Mouse (Mus musculus) adrenal gland, adult 18-20 months (tissue): ENCODE results near the gene Serac1. TPM values are rescaled to one million over a fixed set of nuclear protein-coding genes. Genes with fewer than 3 reads are reported as not detected.

Experiments
- DNase-seq, 2 experiments: peaks; one replicate each; pipeline ENCODE4 v3.0.0; 2021 to 2022; ENCODE audit warnings: low spot score in 2 of 2
- long read RNA-seq, 2 experiments: library from polyadenylated mRNA; stranded (forward); transcript quantifications; one replicate each; pipeline ENCODE4 v2.0.0; 2021
- total RNA-seq, 2 experiments: library from RNA; stranded (reverse); gene quantifications; 1 replicate in 1 of 2; 2 replicates in 1 of 2; pipeline ENCODE4 v1.2.3; 2021

The Serac1 gene
- total RNA-seq: 1 to 10 TPM; 7.1 to 8.2 TPM
- long read RNA-seq, experiment 1, full-length matches to known transcripts: 7 of 9 reads
- long read RNA-seq, experiment 1, partial matches to known transcripts: 0 of 9 reads
- long read RNA-seq, experiment 1, other reads (novel, unspliced or antisense): 2 of 9 reads
- long read RNA-seq, experiment 2, full-length matches to known transcripts: 2 of 7 reads
- long read RNA-seq, experiment 2, partial matches to known transcripts: 0 of 7 reads
- long read RNA-seq, experiment 2, other reads (novel, unspliced or antisense): 5 of 7 reads

DNA sequence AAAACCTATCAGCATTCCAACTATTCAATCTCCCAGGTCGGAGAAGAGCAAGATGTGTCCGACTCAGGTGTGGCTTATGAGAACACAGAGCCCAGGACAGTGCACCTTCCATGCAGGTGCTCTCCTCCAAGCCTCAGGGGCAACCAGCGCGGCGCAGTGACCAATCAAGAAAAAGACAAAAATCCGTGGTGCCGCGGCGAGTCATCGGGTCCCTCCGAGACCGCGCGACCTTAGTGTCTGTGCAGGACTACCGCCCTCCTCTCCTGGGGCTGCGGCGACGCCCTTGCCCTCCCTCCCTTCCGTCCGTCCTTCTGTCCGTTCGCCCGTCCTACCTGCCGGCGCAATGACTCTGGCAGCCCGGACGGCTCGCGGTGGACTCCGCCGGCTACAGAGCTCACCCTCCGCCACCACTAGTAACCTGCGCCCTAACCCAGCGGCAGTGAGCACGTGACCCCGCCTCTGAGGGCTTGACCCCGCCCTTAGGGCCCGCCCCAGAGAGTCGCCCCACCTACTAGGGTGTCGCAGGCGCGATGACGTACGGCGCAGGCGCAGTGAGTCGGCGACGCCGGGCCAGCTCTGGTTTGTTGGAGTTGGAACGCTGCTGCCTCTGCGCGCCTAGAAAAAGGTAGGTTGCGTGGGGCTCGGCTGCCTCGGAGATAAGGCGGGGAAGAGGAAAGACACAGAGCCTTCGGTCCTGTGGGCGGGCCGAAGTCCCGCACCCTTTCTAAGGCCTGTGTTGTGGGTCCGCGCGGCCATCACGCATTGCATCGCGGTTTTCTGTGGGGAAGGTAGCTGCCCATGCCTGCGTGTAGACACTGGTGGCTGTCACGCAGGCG lies at the start of gene Serac1, which contains the start of gene Gtf2h5:
Gene Serac1, minus strand, starts transcription at position 455 of the 836 bp plus-strand sequence.
Gene Gtf2h5, plus strand, starts transcription at position 500 of the 836 bp plus-strand sequence.
- DNase-seq: peak; percentile 99

GRCm38 (mm10) chr17:6128039-6128438 lies 48.5 kb upstream of the Serac1 start:
- DNase-seq: no peak

- no peak for DNase-seq
These were observed 45.9 kb upstream of the Serac1 start for GRCm38 (mm10) chr17:6125441-6125840.

DNA sequence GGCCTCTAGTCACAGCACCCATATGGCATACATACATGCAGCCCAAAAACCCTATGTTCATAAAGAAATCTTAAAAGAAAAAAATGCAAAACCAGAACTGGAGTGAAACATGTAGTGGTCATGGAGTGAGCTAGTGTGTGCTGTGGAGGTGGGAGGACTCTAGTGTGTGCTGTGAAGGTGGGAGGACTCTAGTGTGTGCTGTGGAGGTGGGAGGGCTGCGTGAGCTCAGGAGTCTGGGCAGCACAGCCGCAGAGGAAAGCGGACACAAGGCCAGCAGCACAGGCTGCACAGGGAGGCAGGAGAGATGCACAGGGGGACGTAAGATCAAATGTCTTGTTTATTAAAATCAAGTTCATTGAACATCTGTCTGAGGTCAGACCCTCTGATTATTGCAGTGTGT lies 44.2 kb upstream of the Serac1 start:
- no peak for DNase-seq

- DNase-seq: no peak
These were observed 39.3 kb upstream of the Serac1 start for GRCm38 (mm10) chr17:6118861-6119260.

GRCm38 (mm10) chr17:6117917-6118316 lies 38.4 kb upstream of the Serac1 start:
- DNase-seq: no peak

DNA sequence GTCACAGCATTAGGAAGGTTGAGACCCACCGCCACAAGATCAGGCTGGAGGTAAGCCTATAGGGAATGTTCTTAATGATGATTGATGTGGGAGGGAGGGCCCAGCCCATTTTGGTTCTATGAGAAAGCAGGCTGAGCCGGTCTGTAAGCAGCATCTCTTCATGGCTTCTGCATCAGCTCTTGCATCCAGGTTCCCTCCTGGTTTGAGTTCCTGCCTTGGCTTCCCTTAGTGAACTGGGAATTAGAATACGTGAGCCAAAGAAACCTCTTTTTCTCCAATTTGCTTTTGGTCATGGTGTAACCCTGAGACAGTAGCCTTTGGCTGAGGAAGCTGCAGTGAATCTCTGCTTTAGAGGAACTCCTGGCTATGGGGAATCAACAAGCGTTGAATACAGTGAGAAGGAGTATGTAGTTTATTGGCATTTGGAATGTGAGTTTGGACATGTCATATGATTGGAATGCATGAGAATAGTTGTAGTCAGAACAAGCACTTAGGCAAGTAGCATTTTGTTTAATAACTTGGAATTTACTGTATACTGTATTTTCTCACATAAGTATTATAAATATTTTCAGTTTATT lies 37.7 kb upstream of the Serac1 start:
- no peak for DNase-seq

DNA sequence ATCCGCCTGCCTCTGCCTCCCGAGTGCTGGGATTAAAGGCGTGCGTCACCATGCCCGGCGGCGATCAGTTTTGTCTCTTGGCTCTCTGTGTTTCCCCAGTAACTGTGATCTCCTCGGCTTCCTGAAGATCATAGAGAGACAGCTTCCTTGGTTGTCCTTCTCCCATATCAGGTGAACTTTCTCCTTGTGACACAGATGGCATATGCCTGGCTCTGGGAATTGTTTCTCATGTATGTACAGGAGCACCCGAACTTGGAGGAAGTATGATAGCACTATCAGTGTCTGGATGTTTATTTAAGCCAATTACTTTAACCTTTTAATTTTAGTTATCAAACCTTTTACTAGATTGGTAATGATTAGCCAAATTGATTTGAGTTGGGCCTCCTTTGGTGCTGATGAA lies 35.5 kb upstream of the Serac1 start:
- no peak for DNase-seq

GRCm38 (mm10) chr17:6113653-6114052 lies 34.1 kb upstream of the Serac1 start:
- no peak for DNase-seq

DNA sequence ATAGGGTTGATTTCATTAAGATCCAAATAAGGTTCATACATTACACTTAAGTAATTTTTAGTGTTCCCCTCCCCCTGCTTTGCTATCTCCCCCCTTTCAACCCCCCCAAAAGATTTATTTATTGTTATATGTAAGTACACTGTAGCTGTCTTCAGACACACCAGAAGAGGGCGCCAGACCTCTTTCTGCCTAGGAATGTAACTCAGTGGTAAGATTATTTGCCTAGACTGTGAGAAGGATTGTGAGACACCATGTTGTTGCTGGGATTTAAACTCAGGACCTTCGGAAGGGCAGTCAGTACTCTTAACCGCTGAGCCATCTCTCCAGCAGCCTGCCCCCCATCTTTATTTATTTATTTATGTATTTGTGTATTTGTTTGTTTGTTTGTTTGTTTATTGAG lies 31.4 kb upstream of the Serac1 start:
- no peak for DNase-seq

DNA sequence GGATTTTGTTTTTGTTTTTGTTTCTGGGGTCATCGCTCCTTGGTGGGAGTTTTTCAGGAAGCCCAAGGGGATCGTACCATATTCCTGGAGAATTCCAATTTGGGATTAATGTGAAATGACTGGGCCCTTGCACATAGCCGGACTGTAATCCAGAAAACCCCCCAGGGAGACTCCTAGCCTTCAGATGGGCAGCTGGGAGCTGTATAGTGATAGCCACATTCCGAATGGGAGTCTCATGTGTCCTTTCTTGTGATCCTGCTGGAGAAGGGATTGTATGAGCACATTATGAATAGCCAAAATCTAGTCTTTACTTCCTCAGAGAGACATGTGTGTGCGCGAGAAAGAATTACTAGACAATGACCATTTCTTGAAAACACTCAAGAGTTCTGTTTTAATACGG lies 28.6 kb upstream of the Serac1 start:
- no peak for DNase-seq

DNA sequence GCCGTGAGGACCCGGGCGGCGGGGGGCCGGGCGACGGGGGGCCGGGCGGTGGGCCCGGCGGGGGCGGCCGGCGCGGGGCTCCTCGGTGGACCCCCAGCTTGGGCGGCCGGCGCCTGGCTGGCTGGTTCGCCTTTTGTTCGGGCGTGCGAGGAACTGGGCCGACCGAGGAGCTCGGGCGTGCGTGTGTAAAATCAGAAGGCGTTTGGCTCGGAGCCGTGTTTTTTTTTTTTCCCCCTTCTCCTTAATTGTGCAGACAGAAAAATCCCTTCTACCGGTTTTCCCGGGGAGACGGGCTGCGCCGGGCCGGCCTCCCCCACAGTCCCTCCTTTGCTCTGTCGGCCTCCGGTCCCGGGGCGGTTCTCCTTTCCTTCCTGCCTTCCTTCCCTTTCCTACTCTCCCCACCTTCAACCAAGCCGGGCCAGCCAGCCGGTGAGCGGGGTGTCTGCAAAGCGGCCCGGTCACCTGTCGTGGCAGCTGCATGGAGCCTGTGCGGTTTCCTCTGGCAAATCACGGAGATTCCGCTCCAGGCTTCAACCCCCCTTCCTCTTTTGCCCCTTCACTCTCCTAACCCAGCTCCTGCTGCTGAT lies 27.6 kb upstream of the Serac1 start:
- DNase-seq: peak; percentile 42 to 47

DNA sequence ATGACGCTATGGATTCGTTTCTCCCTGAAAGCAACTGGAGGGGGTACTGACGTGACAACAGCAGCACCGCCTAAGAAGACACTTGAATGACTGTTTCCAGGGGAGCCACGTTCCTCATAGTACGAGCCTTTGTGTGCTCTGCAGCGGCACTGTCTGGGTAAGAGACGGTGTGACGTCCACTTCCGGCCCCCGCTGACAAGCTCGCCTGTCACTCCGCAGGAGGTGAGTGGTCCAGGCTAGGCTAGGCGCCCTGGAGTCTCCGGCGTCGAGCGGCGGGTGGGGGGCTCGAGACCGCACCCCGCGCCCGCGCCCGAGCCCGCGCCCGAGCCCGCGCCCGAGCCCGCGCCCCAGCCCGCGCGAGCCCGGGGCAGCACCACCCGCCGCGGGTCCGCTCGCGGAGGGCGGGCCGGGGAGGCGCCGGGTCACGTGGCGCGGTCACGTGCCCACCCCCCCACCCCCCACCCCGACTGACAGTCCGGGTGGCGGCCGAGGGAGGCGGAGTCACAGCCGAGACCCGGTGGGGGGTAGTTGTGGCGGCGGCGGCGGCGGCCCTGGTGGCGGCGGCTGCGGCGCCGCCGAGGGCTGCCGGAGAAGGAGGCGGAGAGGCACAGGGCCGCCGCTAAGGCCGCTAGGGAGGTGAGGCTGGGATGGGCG lies 26.9 kb upstream of the Serac1 start, which contains the start of gene Tulp4:
Gene Tulp4, plus strand, starts transcription at position 77 of the 654 bp plus-strand sequence.
- peak; percentile 75 to 81 for DNase-seq

DNA sequence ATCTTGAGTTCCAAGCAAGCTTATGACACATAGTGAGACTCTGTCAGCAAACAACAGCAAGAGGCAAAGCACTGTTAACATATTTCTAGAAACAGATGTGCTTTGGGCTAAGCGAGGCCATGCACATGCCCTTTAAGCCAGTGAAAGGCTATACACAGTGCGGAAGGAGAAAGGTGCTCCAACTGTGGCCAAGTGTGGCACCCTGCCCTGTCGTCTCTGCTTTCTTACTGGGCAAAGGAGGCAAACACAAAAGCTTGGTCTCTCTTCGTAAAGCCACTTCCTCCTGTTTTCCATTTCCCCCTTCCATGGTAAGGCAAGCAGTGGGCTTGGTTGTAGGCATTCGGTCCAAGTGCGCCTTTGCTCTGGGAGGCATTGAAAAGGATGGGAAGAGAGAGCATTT lies 24.0 kb upstream of the Serac1 start:
- DNase-seq: no peak

- DNase-seq: no peak
These were observed 22.7 kb upstream of the Serac1 start for GRCm38 (mm10) chr17:6102287-6102686.

- DNase-seq: peak; percentile 46 to 53
These were observed 18.3 kb upstream of the Serac1 start for GRCm38 (mm10) chr17:6097884-6098283.

DNA sequence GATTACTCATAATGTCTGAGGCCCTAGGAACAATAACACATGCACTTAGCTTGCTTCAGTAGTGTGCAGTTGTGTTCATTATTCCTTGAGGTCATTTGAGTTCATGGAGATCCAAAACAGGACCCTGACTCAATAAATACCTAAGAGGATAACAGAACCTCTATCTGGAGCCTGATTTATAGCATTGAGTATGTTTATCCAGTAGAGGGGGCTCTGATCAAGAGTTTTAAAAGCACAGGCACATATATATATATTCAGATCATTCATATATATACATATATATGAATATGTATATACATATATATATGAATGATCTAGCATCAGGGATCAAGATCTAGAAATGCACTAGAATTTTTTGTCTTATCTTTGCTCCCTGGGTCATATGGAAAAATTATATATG lies 16.0 kb upstream of the Serac1 start:
- DNase-seq: no peak

DNA sequence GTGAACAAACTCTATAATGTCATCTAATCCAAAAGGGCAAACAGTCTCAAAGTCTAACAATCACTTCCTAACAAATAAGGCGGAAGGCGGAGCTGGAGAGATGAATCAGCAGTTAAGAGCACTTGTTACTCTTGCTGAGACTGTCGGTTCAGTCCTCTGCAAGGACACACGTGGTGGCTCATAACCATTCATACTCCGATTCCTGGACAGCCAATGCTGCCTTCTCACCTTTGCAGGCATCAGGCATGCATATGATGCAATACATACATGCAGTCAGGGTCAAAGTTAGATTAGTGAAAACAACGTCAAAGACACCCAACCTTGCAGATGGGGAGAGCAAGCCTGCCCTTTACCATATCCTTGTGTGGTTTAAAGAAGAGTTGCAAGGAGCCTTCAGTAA lies 12.1 kb upstream of the Serac1 start:
- DNase-seq: no peak

DNA sequence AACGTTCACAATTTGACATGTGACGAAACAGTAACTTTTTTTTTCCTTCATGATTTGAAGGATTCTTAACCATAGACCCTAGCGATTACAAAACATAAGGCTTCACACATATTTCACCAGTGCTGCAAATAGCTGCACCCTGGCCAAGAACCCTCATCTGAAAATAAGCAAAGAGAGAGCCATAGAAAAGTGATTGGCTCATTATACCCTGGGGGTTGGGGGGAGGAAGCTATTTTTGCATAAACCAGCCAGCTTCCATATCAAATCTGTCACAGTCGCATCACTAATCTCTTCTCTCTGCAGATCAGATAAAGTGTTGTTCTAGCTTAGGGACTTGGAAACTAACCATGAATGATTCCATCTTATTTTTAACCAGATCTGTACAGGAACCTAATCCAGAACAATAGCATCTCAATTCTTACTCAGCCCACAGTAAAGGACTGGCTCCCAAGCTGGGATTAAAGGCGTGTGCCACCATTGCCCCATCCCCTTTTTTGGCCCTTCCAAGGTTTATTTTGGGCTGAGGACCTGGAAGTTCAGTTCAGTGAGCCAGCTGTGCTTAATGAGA lies 3.9 kb upstream of the Serac1 start:
- no peak for DNase-seq

DNA sequence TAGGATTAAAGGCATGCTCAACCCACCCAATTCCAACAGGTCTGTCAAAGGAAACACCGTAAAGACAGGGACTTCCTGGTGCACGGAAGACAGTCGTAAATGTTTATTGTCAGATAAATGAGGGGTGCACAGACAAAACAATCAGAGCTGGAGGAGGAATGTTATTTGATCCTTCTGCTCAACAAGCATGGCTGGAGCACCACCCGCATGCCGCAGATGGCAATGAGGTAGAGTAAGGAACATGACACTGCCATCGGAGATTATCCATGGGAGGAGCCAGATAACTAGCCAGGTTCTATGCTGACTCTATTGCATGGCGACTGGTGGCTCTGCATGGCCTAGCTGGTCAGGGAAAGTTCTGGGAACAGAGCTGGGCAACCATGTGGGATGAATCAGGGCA lies 6.1 kb downstream of the Serac1 start:
- no peak for DNase-seq

DNA sequence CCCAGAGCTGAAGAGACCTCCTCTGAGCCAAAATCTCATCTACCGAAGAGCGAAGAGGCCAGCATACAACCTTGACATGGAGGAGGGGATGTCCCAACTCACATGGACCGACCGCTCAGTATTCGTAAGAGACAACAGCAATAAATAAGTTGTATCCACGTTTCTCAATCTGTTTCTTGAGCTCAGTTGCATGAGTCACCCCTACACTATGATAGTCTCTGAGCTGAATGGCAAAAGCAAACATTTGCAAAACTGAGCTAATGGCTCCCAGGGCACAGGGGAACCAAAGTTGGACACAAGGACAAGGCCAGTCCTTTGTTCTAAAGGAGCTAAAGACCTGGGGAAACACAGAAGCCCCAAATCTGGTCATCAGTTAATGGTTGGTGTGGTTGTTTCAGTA lies 9.7 kb downstream of the Serac1 start:
- DNase-seq: peak in 1 of 2 experiments; percentile 12
